Mouse (Mus musculus): Measurements from ENCODE around the gene Vars.
A peak's percentile ranks its signal among the peaks of the same experiment; 100 is the strongest.

The Vars gene

GRCm38 (mm10) chr17:35048149-35048931, 47.6 kb downstream of the Vars start:
- DNase-seq (ENCODE audit: extremely low read depth, low read depth) = peak; percentile 83

DNA sequence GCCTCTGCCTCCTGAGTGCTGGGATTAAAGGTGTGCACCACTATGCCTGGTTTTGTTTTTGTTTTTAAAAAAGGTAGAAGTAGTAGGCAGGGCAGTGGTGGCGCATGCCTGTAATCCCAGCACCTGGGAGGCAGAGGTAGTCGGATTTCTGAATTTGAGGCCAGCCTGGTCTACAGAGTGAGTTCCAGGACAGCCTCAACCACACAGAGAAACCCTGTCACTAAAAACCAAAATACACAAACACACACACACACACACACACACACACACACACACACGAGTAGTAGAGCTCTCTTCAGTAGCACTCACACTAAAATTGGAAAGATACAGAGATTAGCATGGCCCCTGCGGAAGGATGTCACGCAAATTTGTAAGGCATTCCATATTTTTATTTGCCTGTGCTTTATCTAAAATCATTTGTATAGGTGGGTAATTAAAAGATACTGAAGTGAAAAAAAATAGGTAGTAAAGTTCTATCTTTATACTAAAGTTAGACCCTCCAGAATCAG, 48.2 kb downstream of the Vars start:
- DNase-seq (ENCODE audit: extremely low read depth, low read depth) = no peak

GRCm38 (mm10) chr17:35049561-35050016, 48.8 kb downstream of the Vars start, which contains the start of gene Clic1:
Gene Clic1, plus strand, starts transcription at chr17:35049966.
- DNase-seq (ENCODE audit: extremely low read depth, low read depth) = peak; percentile 77

DNA sequence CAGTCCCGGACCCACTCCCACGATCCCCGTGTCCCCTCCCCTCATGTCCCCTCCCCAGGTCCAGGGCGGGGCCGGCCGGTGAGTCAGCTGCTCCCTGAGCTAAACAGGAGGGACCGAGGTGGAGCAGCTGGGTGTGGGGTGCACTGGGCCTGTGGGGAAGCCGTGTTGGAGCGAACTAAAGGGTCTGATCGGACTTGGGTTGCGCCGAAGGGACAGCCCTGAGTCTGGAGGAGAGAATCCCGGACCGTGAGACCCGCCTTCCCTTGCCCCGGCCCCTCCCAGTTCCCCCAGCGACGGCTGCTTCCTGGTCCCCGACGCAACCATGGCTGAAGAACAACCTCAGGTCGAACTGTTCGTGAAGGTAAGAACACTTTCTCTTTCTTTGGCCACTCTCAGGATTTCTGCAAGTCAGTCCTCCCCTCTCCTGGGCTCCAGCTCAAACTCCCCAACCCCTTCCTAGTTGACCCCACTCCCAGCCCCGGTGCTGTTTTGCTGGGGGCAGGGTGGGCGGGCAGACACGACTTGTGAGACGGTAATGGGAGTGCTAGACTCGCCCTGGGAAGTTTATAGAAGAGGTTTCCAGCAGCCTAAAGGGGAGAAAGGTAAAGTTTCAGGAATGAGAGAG, 49.5 kb downstream of the Vars start:
- DNase-seq (ENCODE audit: extremely low read depth, low read depth) = no peak

- DNase-seq (ENCODE audit: extremely low read depth, low read depth) = peak; percentile 97
Measured at GRCm38 (mm10) chr17:35051156-35052086, 50.6 kb downstream of the Vars start.

DNA sequence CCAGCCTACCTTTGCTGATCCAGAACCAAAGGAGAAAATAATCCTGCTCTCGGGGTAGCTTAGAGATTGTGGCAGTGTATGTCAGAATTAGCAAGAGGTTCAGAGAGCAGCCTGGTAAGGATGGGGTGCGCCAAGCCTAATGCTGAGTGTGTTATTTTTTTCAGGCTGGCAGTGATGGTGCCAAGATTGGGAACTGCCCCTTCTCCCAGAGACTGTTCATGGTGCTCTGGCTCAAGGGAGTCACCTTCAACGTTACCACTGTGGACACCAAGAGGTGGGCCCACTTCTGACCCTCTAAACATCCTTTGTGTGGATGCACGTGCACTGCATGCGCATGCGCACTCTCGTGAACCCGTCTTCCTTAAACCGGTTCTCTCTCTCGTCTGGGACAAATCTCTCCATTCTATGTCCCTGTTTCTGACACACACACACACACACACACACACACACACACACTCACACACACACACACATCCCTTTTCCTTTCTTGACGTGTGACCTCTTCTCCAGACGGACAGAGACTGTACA, 51.5 kb downstream of the Vars start:
- DNase-seq (ENCODE audit: extremely low read depth, low read depth) = no peak

GRCm38 (mm10) chr17:35055691-35056495, 55.1 kb downstream of the Vars start:
- no peak for DNase-seq (ENCODE audit: extremely low read depth, low read depth)

GRCm38 (mm10) chr17:35057090-35057489, 56.3 kb downstream of the Vars start:
- DNase-seq (ENCODE audit: extremely low read depth, low read depth) = no peak

DNA sequence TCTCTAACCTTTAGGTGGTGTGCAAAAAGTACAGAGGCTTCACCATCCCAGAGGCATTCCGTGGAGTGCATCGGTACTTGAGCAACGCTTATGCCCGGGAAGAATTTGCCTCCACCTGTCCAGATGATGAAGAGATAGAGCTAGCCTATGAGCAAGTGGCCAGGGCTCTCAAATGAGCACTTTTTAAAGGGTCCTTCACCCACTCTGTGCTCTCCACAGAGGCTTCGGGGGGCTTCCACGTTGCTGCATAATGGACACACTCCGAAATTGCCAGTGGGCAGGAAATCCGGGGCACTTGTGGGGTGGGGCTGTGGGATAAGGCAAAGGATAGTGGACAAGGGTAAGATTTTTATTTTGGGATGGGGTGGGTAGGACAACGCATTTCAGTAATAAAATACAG, 57.5 kb downstream of the Vars start:
- DNase-seq (ENCODE audit: extremely low read depth, low read depth) = no peak

DNA sequence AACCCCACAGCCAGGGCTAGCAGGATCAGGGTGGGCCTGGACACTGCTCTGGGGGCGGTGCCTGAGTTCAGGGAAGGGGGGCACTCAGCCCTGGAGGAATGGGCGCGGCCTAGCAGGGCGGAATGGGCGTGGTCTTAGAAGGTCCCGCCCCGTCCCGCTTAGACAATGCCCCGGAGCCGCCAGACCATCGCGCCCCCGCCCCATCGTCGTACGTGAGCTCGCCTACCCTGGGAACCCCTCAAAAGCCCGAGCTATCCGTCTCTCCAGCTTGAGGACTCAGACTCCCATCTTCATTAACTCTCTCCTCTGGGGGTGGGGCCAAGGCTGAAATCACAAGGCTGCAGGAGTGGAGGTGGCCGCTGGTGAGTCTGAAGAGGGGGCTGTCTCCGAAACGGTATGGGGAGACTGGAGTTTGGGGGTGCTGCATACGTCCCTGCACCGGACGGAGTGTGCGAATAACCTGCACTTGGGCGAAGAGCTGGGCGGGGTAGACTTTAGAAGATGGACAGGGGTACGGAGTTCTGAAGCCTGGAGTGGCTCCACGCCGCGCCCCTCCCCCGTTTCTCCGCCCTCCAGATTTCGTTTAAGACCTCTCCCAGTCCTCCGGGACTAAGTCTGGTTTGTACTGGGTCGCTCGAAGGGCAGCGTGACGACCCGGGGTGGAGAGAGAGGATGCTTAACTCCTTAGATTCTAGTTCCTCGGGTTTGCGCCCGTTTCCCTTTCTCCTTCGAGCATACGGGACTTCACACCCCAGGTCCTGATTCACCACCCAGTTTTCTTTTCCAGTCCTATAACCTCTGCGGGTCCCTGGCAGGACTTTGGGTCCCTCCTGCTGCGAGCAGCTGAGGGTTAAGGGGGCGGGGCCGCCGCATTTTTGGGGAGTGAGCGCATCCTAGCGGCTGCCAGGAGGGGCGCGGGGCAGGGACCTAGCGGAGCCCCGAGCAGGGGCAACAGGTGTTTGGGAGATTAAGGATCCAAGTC, 58.4 kb downstream of the Vars start, which contains the start of gene Ddah2:
Gene Ddah2 (plus strand): TSS at position 125 of the 982 bp plus-strand sequence.
- DNase-seq (ENCODE audit: extremely low read depth, low read depth) = no peak

- no peak for DNase-seq (ENCODE audit: extremely low read depth, low read depth)
Measured at GRCm38 (mm10) chr17:35060071-35060470, 59.3 kb downstream of the Vars start.

DNA sequence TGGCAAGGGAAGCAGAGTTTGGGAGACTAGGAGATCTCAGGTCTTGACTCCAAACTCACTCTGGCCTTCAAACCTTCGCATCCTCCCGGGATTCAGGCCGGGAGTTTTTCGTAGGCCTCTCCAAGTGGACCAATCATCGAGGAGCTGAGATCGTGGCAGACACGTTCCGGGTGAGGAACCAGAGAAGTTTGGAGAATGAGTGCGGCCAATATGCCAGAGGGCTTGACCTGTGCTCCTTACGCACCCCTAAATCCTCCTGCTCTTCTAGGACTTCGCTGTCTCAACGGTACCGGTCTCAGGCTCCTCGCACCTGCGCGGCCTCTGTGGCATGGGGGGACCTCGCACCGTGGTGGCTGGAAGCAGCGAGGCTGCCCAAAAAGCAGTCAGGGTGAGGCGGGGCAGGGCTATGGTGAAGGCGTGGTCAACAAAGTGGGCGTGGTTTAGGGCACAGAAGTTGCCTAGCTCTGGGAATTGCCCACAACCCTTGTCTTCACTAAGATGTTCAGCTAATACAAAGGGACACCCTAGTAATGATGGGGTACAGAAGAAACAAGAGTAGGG, 60.0 kb downstream of the Vars start:
- DNase-seq (ENCODE audit: extremely low read depth, low read depth) = no peak

DNA sequence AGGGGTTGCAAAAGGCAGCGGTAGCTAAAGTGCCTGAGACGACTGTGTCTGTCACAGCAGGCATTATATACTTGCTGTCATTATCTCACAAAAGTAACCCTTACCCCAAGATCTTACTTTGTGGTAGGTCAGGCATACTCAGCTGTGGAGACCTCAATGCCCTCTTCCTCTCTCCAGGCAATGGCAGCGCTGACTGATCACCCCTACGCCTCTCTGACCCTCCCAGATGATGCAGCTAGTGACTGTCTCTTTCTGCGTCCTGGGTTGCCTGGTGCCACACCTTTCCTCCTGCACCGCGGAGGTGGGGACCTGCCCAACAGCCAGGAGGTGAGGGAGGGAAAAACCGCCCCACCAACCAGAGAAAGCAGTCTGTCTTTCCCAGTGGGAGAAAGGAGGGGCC, 60.5 kb downstream of the Vars start:
- no peak for DNase-seq (ENCODE audit: extremely low read depth, low read depth)

DNA sequence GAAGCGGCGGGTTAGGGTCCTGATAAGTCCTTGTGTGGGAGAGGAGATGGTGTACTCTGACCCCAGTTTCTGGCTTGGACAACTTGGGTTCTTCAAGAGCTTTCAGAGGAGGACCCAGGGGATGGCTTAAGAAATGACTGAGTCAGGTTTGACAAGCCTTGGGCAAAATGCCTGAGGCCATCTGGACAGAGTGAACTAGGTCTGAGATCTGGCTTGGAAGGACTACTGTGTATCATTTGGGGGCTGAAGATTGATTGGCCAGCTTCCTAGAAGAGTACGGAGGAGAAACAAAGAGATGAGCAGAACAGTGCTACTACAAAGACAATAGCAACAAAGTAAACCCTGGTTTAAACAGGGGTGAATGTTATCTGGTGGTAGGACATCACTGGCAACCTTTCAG, 62.7 kb downstream of the Vars start:
- no peak for DNase-seq (ENCODE audit: extremely low read depth, low read depth)

- no peak for DNase-seq (ENCODE audit: extremely low read depth, low read depth)
Measured at GRCm38 (mm10) chr17:35064378-35064877, 63.6 kb downstream of the Vars start.

GRCm38 (mm10) chr17:35064951-35065947, 64.5 kb downstream of the Vars start, which contains the start of gene Ly6g6c:
Gene Ly6g6c, plus strand, starts transcription at chr17:35065388.
- no peak for DNase-seq (ENCODE audit: extremely low read depth, low read depth)
